Mouse (Mus musculus) embryonic facial prominence, embryonic 11.5 days (tissue): Measurements from ENCODE around the gene Large1. TPM values are rescaled to one million over a fixed set of nuclear protein-coding genes. Genes with fewer than 3 reads are reported as not detected.

ENCODE experiments used
- ATAC-seq: fragments of 200-750 bp; cut with Nextera tagmentation; replicated peaks from 2 replicates; pipeline ENCODE4 v1.8.0; 2017; ENCODE audit warnings: low read depth; ENCODE audit not compliant: insufficient number of reproducible peaks, low FRiP score, low TSS enrichment
- DNase-seq: peaks from one replicate; pipeline ENCODE4 v3.0.0-alpha.2; 2015; ENCODE audit warnings: low spot score
- H3K27ac ChIP-seq: fragments of 300-500 bp; sonication (generic); replicated peaks from 2 replicates; pipeline ENCODE4 v1.5.1; 2014; ENCODE audit warnings: mild to moderate bottlenecking, low read depth, low read length, control low read depth
- H3K27me3 ChIP-seq: fragments of 300-500 bp; sonication (generic); 2 replicates; pipeline ENCODE4 v1.6.1; 2014; ENCODE audit warnings: mild to moderate bottlenecking, low read length, moderate library complexity, mixed read lengths; ENCODE audit not compliant: control insufficient read depth, insufficient read depth
- H3K36me3 ChIP-seq: fragments of 300-500 bp; sonication (generic); replicated peaks from 2 replicates; pipeline ENCODE4 v1.6.1; 2014; ENCODE audit warnings: low read depth, mild to moderate bottlenecking, low read length, moderate library complexity, mixed read lengths; ENCODE audit not compliant: control insufficient read depth, insufficient read depth
- H3K4me1 ChIP-seq: fragments of 300-500 bp; sonication (generic); 2 replicates; pipeline ENCODE4 v1.6.1; 2014; ENCODE audit warnings: low read length, mixed read lengths; ENCODE audit not compliant: control insufficient read depth, insufficient read depth
- H3K4me2 ChIP-seq: fragments of 300-500 bp; sonication (generic); 2 replicates; pipeline ENCODE4 v1.6.1; 2014; ENCODE audit warnings: low read depth, mild to moderate bottlenecking, control low read depth, low read length, moderate library complexity
- H3K4me3 ChIP-seq: fragments of 300-500 bp; sonication (generic); 2 replicates; pipeline ENCODE4 v1.5.1; 2014; ENCODE audit warnings: low read depth, low read length, control low read depth
- H3K9ac ChIP-seq: fragments of 300-500 bp; sonication (generic); replicated peaks from 2 replicates; pipeline ENCODE4 v1.6.1; 2014; ENCODE audit warnings: mild to moderate bottlenecking, control low read depth, low read length
- H3K9me3 ChIP-seq: fragments of 300-500 bp; sonication (generic); replicated peaks from 2 replicates; pipeline ENCODE4 v1.6.1; 2016; ENCODE audit warnings: mild to moderate bottlenecking, low read length, inconsistent platforms, mixed read lengths; ENCODE audit not compliant: control insufficient read depth
- whole genome bisulfite sequencing: fragments of 180-500 bp; shearing (Covaris S2); extraction: QIAGEN DNeasy Blood & Tissue Kit; methylation state at CpG from one replicate; pipeline ENCODE4 v1.1.7; 2014; 5-methylcytosine and 5-hydroxymethylcytosine counted together
- polyA plus RNA-seq: library from polyadenylated mRNA; unstranded; fragments of >200 nt; fragmentation: Nextera tagmentation; extraction: Ambion mirVana; gene quantifications from 2 replicates; pipeline ENCODE4 v1.2.1, GENCODE M21; 2014

Large1 gene
- polyA plus RNA-seq, 1 experiment from 2014 or later: 8.6 TPM

DNA sequence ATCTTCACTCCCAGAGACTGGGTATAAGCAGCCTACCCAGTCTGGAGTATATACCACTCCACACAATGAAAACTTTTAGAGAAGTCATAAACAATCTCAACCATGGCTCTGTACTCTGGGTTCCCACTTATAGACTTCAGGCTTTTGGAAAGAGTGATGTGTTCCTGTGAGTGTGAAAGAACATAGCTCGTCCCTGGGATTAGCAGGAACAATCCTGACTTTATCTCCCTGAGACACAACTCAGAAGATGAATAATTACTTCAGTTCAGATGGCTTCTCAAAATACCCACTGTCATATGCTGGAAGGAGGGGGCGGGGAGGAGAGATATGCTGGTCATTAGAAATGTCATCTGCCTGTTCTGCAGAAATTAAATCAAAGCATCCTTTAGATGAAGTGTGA, 192.4 kb downstream of the Large1 start:
- no peaks in the 10 kb centered on the region for H3K27me3 ChIP-seq
- no peak overlapping the region for H3K4me3 ChIP-seq
- no peaks in the 10 kb centered on the region for H3K36me3 ChIP-seq
- WGBS: 72% methylated on average over 2 of the region's 2 CpGs
- no peak for DNase-seq
- H3K4me2 ChIP-seq: no peak overlapping the region
- no peaks in the 10 kb centered on the region for H3K4me1 ChIP-seq
- no peak for ATAC-seq
- no peaks in the 10 kb centered on the region for H3K9me3 ChIP-seq
- no peak overlapping the region for H3K27ac ChIP-seq
- H3K9ac ChIP-seq: no peak overlapping the region

DNA sequence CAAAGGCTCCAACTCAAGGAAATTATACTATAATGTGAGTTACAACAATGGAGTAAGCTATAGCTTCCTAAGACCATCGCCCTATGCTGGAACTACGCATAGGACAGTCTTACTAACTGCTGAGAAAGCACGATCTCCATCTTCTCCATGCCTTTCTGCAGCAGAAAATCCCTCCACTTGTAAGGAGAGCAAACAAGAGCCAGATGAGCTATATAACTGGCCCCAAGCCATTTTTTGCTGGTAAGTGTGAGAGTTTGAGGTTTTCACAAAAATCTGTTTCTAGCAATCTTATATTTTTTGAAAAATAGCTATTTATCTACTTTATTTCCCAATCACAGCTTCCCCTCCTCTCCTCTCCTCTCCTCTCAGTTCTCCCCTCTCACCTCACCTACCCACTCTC, 206.1 kb downstream of the Large1 start:
- Histone ChIP-seq H3K27ac (no peak overlapping the region), H3K4me1 (no peaks in the 10 kb centered on the region), H3K36me3 (no peaks in the 10 kb centered on the region), H3K9me3 (no peaks in the 10 kb centered on the region), H3K9ac (no peak overlapping the region), H3K27me3 (no peaks in the 10 kb centered on the region), H3K4me2 (no peak overlapping the region), H3K4me3 (no peak overlapping the region)
- DNase-seq (no peak), ATAC-seq (no peak)
- 94% methylated on average over 3 of the region's 3 CpGs for WGBS

DNA sequence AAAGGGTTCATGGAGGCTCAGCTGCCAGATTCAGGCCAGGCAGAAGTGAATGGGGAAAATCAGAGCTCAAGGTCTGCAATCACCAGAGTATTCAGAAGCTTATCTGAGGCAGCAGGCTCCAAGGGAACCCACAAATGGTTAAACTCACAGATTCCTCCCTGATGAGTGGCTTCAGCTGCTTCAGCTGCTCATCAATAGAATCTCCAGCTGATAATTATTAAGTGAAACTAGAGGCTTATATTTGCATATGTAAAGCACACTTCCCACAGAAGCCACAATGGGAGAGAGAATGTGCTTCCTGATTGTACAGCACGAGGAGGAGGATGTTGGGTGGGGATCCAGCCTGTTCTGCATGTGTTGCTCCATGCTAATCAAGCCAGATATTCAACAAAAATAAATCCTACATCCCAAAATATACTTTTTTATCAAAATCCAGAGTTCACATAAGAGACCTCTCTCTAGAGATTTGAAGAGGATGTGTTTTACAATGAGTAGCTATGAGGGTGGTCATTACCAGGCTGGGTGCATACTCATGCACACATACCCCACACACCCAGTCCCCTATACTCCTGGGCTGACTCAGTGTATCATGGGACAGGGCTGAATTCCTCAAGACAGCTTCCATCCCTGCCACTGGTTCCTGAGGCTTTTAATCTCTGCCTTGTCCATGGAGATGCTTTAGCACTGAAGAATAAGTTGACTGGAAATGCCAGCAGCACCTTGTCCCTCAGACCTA, 210.5 kb downstream of the Large1 start:
- H3K27ac ChIP-seq: no peak overlapping the region
- 22% methylated on average over 1 of the region's 1 CpGs for WGBS
- no peak overlapping the region for H3K9ac ChIP-seq
- H3K27me3 ChIP-seq: no peaks in the 10 kb centered on the region
- no peaks in the 10 kb centered on the region for H3K4me1 ChIP-seq
- H3K4me3 ChIP-seq: no peak overlapping the region
- H3K9me3 ChIP-seq: no peaks in the 10 kb centered on the region
- DNase-seq: no peak
- no peaks in the 10 kb centered on the region for H3K36me3 ChIP-seq
- ATAC-seq: no peak
- no peak overlapping the region for H3K4me2 ChIP-seq

DNA sequence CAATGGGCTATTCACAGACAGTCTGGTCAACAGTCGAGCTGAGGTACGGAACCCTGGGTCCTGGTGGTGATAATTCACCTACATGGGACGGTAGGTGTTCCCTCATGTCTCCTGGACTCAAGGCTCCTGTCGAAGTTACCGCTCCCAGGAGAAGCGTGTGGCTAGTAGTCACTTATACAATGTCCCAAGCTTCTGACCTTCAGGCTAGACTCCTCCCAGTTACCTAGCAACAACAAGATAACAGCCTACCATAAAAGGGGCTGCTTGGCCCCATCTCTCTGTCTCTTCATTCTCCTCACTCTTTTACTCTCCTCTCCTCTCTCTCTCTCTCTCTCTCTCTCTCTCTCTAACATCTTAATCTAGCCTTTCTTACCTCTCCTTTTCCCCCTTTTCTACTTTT, 217.9 kb downstream of the Large1 start:
- ATAC-seq (no peak), DNase-seq (no peak)
- no peak overlapping the region for H3K4me3 ChIP-seq
- H3K9me3 ChIP-seq: no peaks in the 10 kb centered on the region
- H3K27me3 ChIP-seq: no peaks in the 10 kb centered on the region
- no peak overlapping the region for H3K4me2 ChIP-seq
- no peaks in the 10 kb centered on the region for H3K36me3 ChIP-seq
- no peaks in the 10 kb centered on the region for H3K4me1 ChIP-seq
- no peak overlapping the region for H3K9ac ChIP-seq
- no peak overlapping the region for H3K27ac ChIP-seq
- 89% methylated on average over 6 of the region's 6 CpGs for WGBS

DNA sequence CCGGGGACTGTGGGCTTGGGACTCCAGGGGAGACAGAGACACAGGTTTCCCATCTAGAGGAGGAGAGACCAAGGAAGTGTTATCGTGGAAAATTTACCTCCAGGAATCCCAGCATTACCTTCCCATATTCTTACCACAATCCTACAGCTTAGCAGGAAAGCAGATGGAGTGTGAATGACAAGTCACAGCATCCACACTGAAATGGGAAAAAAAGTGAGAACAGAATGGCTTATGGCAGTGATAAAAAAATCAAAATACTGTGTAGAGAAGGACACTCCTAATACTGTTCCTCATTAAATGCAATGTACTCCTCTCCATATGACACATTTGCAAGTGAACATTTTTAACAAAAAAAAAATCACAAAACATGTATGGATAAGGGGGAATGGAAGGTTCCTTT, 221.3 kb downstream of the Large1 start:
- H3K27ac ChIP-seq: no peak overlapping the region
- H3K4me1 ChIP-seq: no peaks in the 10 kb centered on the region
- no peak overlapping the region for H3K4me3 ChIP-seq
- no peaks in the 10 kb centered on the region for H3K36me3 ChIP-seq
- no peak for DNase-seq
- H3K4me2 ChIP-seq: no peak overlapping the region
- no peak for ATAC-seq
- H3K9me3 ChIP-seq: no peaks in the 10 kb centered on the region
- no peaks in the 10 kb centered on the region for H3K27me3 ChIP-seq
- H3K9ac ChIP-seq: no peak overlapping the region
- 83% methylated on average over 2 of the region's 2 CpGs for WGBS

DNA sequence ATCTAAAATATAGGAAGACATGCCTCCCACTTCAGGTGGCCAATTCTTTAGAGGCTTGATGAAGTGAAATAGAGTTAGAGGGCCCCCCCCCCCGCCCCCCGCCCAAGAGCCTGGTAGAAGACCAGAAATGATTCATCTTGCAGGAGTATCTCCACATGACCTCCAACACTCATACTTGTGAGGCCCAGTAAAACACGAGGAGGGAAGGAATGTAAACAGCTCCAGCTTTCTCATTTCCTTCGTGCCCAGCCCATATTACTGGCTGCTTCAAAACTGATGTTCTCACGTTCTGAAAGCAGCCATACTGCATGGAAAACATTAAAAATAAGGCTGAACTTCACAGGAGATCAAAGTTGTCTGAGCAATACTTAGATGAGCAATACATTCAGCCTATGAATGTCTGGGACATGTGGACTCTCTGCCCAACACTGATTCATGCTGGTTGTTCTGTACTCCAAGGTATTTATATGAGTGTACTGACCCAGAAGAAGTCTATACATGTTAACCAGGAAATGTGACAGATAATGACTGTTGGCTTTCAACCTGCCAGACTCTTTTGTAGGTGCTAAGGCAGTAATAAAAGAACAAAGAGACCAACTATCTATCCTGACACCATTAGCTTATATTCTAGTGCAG, 229.4 kb downstream of the Large1 start:
- H3K9me3 ChIP-seq: no peaks in the 10 kb centered on the region
- no peaks in the 10 kb centered on the region for H3K36me3 ChIP-seq
- no peak overlapping the region for H3K9ac ChIP-seq

DNA sequence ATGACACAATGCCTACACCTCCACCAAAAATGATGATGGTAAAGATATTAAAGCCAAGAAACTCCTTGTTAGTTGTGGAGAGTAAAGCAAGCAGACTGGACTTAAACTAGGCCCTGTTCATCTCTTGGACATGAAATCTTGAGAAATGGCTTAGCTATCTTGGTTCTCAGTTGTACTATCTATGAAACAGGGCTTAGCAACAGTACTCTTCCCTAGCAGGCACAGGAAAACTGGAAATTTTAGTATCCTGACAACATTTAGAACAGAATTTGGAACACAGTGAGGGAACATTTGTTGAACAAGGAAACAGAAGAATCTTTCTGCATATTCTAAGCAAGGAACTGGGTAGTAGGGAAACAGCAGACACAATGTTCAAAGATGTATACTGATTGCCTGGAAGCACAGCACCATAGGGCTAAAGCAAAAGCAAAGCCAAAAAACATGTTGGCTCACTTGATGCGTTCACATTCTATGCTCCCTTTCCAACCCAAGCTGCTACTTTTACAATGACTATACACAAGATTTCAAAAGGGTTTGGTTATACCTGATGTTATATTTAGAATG, 240.9 kb downstream of the Large1 start:
- H3K36me3 ChIP-seq: no peaks in the 10 kb centered on the region
- H3K27ac ChIP-seq: no peak overlapping the region
- no peak for DNase-seq
- H3K4me2 ChIP-seq: no peak overlapping the region
- no peaks in the 10 kb centered on the region for H3K4me1 ChIP-seq
- no peak for ATAC-seq
- no peaks in the 10 kb centered on the region for H3K9me3 ChIP-seq
- no peak overlapping the region for H3K9ac ChIP-seq
- H3K27me3 ChIP-seq: no peaks in the 10 kb centered on the region
- 94% methylated on average over 1 of the region's 1 CpGs for WGBS
- H3K4me3 ChIP-seq: no peak overlapping the region

More for the DNA sequence above, 229.4 kb downstream of the Large1 start:
- 80% methylated on average over 5 of the region's 5 CpGs for WGBS
- Histone ChIP-seq H3K4me1 (no peaks in the 10 kb centered on the region), H3K27me3 (no peaks in the 10 kb centered on the region), H3K27ac (no peak overlapping the region), H3K4me2 (no peak overlapping the region), H3K4me3 (no peak overlapping the region)
- ATAC-seq: no peak
- DNase-seq: no peak

GRCm38 (mm10) chr8:73104089-73104488, 249.3 kb downstream of the Large1 start:
- 86% methylated on average over 1 of the region's 1 CpGs for WGBS
- Histone ChIP-seq H3K27ac (no peak overlapping the region), H3K4me2 (no peak overlapping the region), H3K4me3 (no peak overlapping the region), H3K36me3 (no peaks in the 10 kb centered on the region), H3K9ac (no peak overlapping the region), H3K27me3 (no peaks in the 10 kb centered on the region), H3K9me3 (no peaks in the 10 kb centered on the region), H3K4me1 (no peaks in the 10 kb centered on the region)
- no peak for DNase-seq
- no peak for ATAC-seq
